Mouse (Mus musculus): ENCODE results near the gene Coro7. TPM values are rescaled to one million over a fixed set of nuclear protein-coding genes. Genes with fewer than 3 reads are reported as not detected.

Coro7 gene
- polyA plus RNA-seq, 1 experiment from 2014 or later: 13.7 TPM

DNA sequence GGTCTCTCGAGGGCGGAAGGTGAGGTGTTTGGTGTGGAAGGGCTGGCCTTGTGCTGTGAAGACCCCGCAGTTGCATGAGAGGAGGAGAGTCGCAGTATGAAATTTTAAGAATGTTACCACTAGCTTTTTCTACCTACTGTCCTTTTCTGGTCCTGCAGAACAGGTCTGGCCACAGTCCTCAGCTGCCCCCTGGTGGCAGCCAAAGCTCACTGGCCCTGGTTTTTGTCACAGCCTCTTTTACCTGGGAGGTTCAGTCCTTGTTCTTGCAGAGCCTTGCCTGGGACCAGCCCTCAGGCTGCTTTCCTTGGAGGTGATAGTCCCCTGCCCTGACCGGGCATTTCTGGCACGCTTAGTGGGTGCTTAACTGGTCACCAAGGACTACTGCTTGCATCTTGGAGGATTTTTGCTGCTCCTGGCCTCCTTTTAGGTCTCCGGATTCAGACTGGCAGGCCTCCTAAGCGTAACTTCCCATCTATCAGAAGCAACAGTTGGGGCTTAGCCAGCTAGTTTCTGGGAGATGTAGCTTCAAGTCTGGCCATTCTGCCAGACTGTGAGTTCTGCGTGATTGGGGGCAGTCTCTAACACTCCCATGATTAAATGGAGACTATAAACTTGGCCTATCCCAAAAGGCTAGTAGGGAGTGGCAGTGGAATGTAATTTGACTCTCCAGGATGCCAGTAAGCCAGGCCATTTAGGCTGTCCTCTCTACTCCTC lies 71.6 kb downstream of the Coro7 start:
- 0 out of 2 replicates have a peak, but pooled peaks have one; percentile 25 for ATAC-seq (replicated peaks; ENCODE audit: extremely low read depth, insufficient read depth, low FRiP score)
- Histone ChIP-seq H3K27ac (ENCODE audit: low read length) (peak overlapping the region; percentile 58; the same call in 1 of the 2 replicates), H3K9ac (ENCODE audit: low read length) (peak overlapping the region; percentile 16; the same call in 1 of the 2 replicates)

DNA sequence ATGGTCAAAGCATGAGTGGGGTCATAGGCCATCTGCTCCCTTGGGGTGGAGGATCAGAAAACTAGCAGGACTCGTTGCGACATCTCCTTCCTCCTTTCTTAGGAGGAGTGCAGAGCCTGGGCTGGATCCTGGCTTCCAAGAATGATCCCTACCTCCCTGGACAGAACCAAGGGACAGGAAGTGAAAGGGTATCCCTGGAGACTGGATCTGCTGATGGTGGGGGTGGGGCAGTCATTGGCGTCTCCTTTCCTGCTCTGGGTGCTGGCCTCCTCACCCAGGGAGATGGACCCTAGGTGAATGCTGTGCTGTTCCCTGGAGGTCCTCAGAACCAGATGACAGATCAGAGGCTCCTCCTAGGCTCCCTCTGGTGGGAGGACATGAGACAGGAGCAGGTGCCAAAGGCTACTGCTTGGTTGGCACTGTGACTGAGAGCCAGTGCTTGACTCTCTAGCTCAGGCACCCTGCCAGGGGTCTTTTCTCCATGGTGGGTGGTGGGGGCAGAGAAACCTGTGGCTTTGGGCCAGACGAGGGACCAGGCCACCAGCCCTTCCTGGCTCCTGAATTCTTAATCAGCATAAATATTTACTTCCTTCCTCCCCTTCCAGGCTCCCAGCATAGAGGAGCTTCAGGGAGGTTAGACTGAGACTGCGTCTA lies 73.0 kb downstream of the Coro7 start:
- peak; percentile 23; the same call in 1 of the 2 replicates for ATAC-seq (replicated peaks; ENCODE audit: extremely low read depth, insufficient read depth, low FRiP score)
- H3K9ac ChIP-seq (ENCODE audit: low read length): 0 out of 2 replicates have a peak overlapping the region, but pooled peaks have one; percentile 38
- WGBS: 20% methylated on average over 5 of the region's 5 CpGs

More for the DNA sequence above, 71.6 kb downstream of the Coro7 start:
- WGBS: 45% methylated on average over 9 of the region's 9 CpGs
- Histone ChIP-seq H3K9me3 (replicated peaks; ENCODE audit: control insufficient read depth, low read length) (no peaks in the 10 kb centered on the region), H3K4me2 (ENCODE audit: low read depth, low read length) (no peak overlapping the region), H3K36me3 (ENCODE audit: control insufficient read depth, insufficient read depth) (peaks cover 19% of the 10 kb centered on the region), H3K4me3 (ENCODE audit: low read length) (no peak overlapping the region), H3K4me1 (ENCODE audit: control insufficient read depth, insufficient read depth, low read length) (peaks cover 48% of the 10 kb centered on the region), H3K27me3 (ENCODE audit: control insufficient read depth, insufficient read depth, low read length) (no peaks in the 10 kb centered on the region)

GRCm38 (mm10) chr16:4605514-4606131 lies 74.0 kb downstream of the Coro7 start:
- peaks cover 69% of the 10 kb centered on the region for H3K4me1 ChIP-seq (ENCODE audit: control insufficient read depth, insufficient read depth, low read length)
- H3K27me3 ChIP-seq (ENCODE audit: control insufficient read depth, insufficient read depth, low read length): no peaks in the 10 kb centered on the region
- peak overlapping the region; percentile 43 for H3K27ac ChIP-seq (ENCODE audit: low read length)
- H3K4me3 ChIP-seq (ENCODE audit: low read length): no peak overlapping the region
- ATAC-seq (replicated peaks; ENCODE audit: extremely low read depth, insufficient read depth, low FRiP score): no peak
- H3K9me3 ChIP-seq (replicated peaks; ENCODE audit: control insufficient read depth, low read length): no peaks in the 10 kb centered on the region
- H3K36me3 ChIP-seq (ENCODE audit: control insufficient read depth, insufficient read depth): peaks cover 5% of the 10 kb centered on the region; the same call in 1 of the 2 replicates
- WGBS: 69% methylated on average over 13 of the region's 13 CpGs
- no peak overlapping the region; the same call in 1 of the 2 replicates for H3K9ac ChIP-seq (ENCODE audit: low read length)
- no peak overlapping the region for H3K4me2 ChIP-seq (ENCODE audit: low read depth, low read length)

More for the DNA sequence above, 73.0 kb downstream of the Coro7 start:
- Histone ChIP-seq H3K36me3 (ENCODE audit: control insufficient read depth, insufficient read depth) (peaks cover 12% of the 10 kb centered on the region), H3K27me3 (ENCODE audit: control insufficient read depth, insufficient read depth, low read length) (no peaks in the 10 kb centered on the region), H3K4me1 (ENCODE audit: control insufficient read depth, insufficient read depth, low read length) (peaks cover 60% of the 10 kb centered on the region), H3K27ac (ENCODE audit: low read length) (peak overlapping the region; percentile 58), H3K9me3 (replicated peaks; ENCODE audit: control insufficient read depth, low read length) (no peaks in the 10 kb centered on the region), H3K4me2 (ENCODE audit: low read depth, low read length) (no peak overlapping the region), H3K4me3 (ENCODE audit: low read length) (no peak overlapping the region)

DNA sequence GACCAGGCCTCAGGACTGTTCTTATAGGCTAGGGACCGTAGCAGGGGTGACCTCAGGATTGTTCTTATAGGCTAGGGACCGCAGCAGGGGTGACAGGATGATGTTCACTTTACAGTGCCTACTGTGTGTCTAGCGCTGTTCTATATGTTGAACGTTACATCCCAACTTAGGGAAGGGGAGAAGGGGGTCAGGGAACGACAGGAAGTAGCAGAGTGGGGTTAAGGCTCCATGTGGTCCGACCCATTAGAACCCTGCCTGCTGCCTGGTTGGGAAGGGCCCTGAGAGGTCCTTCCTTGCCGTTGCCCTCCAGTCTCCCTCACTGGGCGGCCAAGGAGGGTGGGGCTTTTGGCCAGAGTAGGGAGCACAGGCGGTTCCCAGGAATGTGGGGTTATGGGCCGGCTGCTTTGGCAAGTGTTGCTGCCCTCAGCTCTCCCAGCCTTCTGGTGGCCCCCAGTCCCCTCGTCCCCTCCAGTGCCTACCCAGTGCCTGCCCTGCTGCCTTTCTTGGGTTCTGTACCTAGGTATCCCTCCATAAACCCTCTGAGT lies 75.2 kb downstream of the Coro7 start:
- peaks cover 5% of the 10 kb centered on the region; the same call in 1 of the 2 replicates for H3K36me3 ChIP-seq (ENCODE audit: control insufficient read depth, insufficient read depth)
- no peaks in the 10 kb centered on the region for H3K27me3 ChIP-seq (ENCODE audit: control insufficient read depth, insufficient read depth, low read length)
- H3K4me3 ChIP-seq (ENCODE audit: low read length): no peak overlapping the region
- WGBS: 61% methylated on average over 11 of the region's 11 CpGs
- ATAC-seq (replicated peaks; ENCODE audit: extremely low read depth, insufficient read depth, low FRiP score): no peak
- H3K4me1 ChIP-seq (ENCODE audit: control insufficient read depth, insufficient read depth, low read length): peaks cover 80% of the 10 kb centered on the region
- no peaks in the 10 kb centered on the region for H3K9me3 ChIP-seq (replicated peaks; ENCODE audit: control insufficient read depth, low read length)
- peak overlapping the region; percentile 85 for H3K27ac ChIP-seq (ENCODE audit: low read length)
- peak overlapping the region; percentile 61; the same call in 1 of the 2 replicates for H3K9ac ChIP-seq (ENCODE audit: low read length)
- H3K4me2 ChIP-seq (ENCODE audit: low read depth, low read length): no peak overlapping the region

GRCm38 (mm10) chr16:4603453-4603837 lies 76.1 kb downstream of the Coro7 start:
- peak overlapping the region; percentile 61 for H3K9ac ChIP-seq (ENCODE audit: low read length)
- H3K4me3 ChIP-seq (ENCODE audit: low read length): no peak overlapping the region
- H3K27ac ChIP-seq (ENCODE audit: low read length): peak overlapping the region; percentile 85
- H3K9me3 ChIP-seq (replicated peaks; ENCODE audit: control insufficient read depth, low read length): no peaks in the 10 kb centered on the region
- H3K4me2 ChIP-seq (ENCODE audit: low read depth, low read length): peak overlapping the region; percentile 8; the same call in 1 of the 2 replicates
- H3K4me1 ChIP-seq (ENCODE audit: control insufficient read depth, insufficient read depth, low read length): peaks cover 89% of the 10 kb centered on the region
- H3K36me3 ChIP-seq (ENCODE audit: control insufficient read depth, insufficient read depth): no peaks in the 10 kb centered on the region; the same call in 1 of the 2 replicates
- no peak for ATAC-seq (replicated peaks; ENCODE audit: extremely low read depth, insufficient read depth, low FRiP score)
- H3K27me3 ChIP-seq (ENCODE audit: control insufficient read depth, insufficient read depth, low read length): no peaks in the 10 kb centered on the region
- WGBS: 56% methylated on average over 1 of the region's 1 CpGs

DNA sequence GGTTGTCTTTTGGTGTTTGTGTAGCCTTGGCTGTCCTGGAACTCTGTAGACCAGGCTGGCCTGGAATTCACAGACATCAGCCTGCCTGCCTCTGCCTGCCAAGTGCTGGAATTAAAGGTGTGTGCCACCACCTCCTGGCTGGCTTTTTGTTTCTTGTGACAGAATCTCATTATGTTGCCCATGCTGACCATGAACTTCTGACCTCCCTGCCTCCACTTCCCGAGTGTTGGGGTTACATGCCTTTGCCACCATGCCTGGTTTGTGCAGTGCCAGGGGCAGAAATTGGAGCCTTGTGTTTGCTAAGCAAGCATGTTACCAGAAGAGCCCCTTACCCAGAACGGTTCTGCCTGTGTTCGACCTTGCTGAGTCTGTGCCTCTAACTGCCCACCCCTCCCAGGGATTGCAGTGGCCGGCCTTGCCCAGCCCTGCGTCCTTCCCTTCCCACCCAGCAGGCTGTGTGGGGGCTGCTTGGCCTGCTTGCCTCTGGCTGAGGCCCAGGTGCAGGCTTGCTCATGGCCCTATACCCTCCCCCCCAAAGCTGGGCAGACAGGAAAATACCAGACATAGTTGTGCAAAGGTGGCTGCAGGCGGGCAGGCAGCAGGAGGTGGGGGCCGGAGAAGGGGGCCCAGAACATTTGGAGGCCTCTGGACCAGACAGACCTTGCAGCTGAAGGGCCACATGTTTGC lies 76.7 kb downstream of the Coro7 start:
- peak overlapping the region; percentile 8 for H3K4me2 ChIP-seq (ENCODE audit: low read depth, low read length)
- H3K4me1 ChIP-seq (ENCODE audit: control insufficient read depth, insufficient read depth, low read length): peaks cover 92% of the 10 kb centered on the region
- H3K36me3 ChIP-seq (ENCODE audit: control insufficient read depth, insufficient read depth): no peaks in the 10 kb centered on the region
- no peak overlapping the region for H3K4me3 ChIP-seq (ENCODE audit: low read length)
- ATAC-seq (replicated peaks; ENCODE audit: extremely low read depth, insufficient read depth, low FRiP score): peak; percentile 53
- no peaks in the 10 kb centered on the region for H3K27me3 ChIP-seq (ENCODE audit: control insufficient read depth, insufficient read depth, low read length)
- H3K27ac ChIP-seq (ENCODE audit: low read length): peak overlapping the region; percentile 85
- H3K9ac ChIP-seq (ENCODE audit: low read length): peak overlapping the region; percentile 61
- WGBS: 11% methylated on average over 7 of the region's 7 CpGs
- no peaks in the 10 kb centered on the region for H3K9me3 ChIP-seq (replicated peaks; ENCODE audit: control insufficient read depth, low read length)

DNA sequence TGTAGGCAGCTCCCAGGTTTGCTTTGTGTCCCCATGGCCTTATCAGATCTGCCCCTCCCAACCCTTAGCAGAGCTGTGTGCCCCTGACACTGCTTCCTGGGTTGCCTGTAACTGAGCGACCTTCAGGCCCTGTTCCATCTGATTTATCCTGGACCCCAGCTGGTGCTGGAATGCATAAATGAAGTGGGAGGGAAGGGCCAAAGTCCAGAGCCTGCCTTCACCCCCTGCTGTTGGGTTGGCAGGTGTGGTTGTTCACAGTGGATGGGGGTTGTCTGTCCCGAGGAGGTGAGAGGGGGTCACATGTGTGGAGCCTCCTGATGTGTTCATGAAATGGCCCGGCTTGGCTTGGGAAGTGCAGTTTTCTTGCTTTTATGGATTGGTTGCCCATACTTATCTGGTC lies 77.4 kb downstream of the Coro7 start:
- Histone ChIP-seq H3K9me3 (replicated peaks; ENCODE audit: control insufficient read depth, low read length) (no peaks in the 10 kb centered on the region), H3K4me1 (ENCODE audit: control insufficient read depth, insufficient read depth, low read length) (peaks cover 93% of the 10 kb centered on the region), H3K27ac (ENCODE audit: low read length) (peak overlapping the region; percentile 85), H3K4me2 (ENCODE audit: low read depth, low read length) (no peak overlapping the region), H3K9ac (ENCODE audit: low read length) (peak overlapping the region; percentile 37), H3K27me3 (ENCODE audit: control insufficient read depth, insufficient read depth, low read length) (no peaks in the 10 kb centered on the region), H3K36me3 (ENCODE audit: control insufficient read depth, insufficient read depth) (no peaks in the 10 kb centered on the region), H3K4me3 (ENCODE audit: low read length) (no peak overlapping the region)
- ATAC-seq (replicated peaks; ENCODE audit: extremely low read depth, insufficient read depth, low FRiP score): no peak
- WGBS: 15% methylated on average over 3 of the region's 3 CpGs

DNA sequence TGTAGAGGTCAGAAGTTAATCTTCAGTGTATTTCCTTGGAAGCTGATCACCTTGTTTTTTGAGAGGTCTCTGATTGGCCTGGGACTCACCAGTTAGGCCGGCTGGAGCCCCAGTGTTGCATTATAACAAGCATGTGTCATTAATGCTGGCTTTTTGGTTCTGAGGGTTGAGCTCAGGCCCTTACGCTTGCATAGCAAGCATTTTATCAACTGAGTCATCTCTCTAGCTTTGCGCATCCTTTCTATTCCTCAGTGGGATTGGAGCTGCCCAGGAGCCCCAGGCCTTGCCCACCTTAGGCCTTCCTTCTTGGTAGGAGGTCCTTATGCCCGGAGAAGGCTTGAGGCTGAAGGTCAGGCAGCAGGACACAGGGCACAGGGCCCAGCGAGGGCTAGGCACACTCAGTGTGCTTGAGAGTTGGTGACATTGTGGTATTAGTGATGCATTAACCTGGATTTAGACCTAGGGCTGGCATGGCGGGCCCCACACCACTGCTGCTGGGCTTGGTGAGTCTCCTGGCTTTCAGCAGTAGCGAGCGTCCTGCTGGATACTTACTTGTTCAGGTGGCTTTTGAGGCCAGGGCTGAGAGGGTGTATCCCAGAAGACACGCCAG lies 78.8 kb downstream of the Coro7 start:
- no peak for ATAC-seq (replicated peaks; ENCODE audit: extremely low read depth, insufficient read depth, low FRiP score)
- WGBS: 63% methylated on average over 9 of the region's 9 CpGs
- no peak overlapping the region for H3K4me2 ChIP-seq (ENCODE audit: low read depth, low read length)
- H3K9me3 ChIP-seq (replicated peaks; ENCODE audit: control insufficient read depth, low read length): no peaks in the 10 kb centered on the region
- H3K27ac ChIP-seq (ENCODE audit: low read length): peak overlapping the region; percentile 61
- no peaks in the 10 kb centered on the region for H3K27me3 ChIP-seq (ENCODE audit: control insufficient read depth, insufficient read depth, low read length)
- no peaks in the 10 kb centered on the region for H3K36me3 ChIP-seq (ENCODE audit: control insufficient read depth, insufficient read depth)
- H3K9ac ChIP-seq (ENCODE audit: low read length): peak overlapping the region; percentile 38
- peaks cover 93% of the 10 kb centered on the region for H3K4me1 ChIP-seq (ENCODE audit: control insufficient read depth, insufficient read depth, low read length)
- H3K4me3 ChIP-seq (ENCODE audit: low read length): no peak overlapping the region
